Mouse (Mus musculus): ENCODE measurements around the gene Nab2. TPM values are rescaled to one million over a fixed set of nuclear protein-coding genes. Genes with fewer than 3 reads are reported as not detected.

Nab2 gene
- polyA plus RNA-seq (2015; fragmentation: Nextera tagmentation; extraction: Ambion mirVana): 30.8 and 33.2 TPM in 2 replicates

- Histone ChIP-seq H3K27ac (replicated peaks) (peak within 1 kb of the TSS; percentile 99), H3K27me3 (no peaks in the 10 kb centered on the region), H3K4me3 (replicated peaks) (peak within 1 kb of the TSS; percentile 81), H3K9me3 (replicated peaks) (no peaks in the 10 kb centered on the region), H3K9ac (peak within 1 kb of the TSS; percentile 87), H3K36me3 (peaks cover 12% of the 10 kb centered on the region), H3K4me1 (peaks cover 53% of the 10 kb centered on the region), H3K4me2 (replicated peaks) (peak within 1 kb of the TSS; percentile 80)
- ATAC-seq (ENCODE audit: insufficient number of reproducible peaks, low FRiP score, low TSS enrichment, low read depth): peak; percentile 59
- under 1% methylated on average over 38 of the region's 40 CpGs for WGBS
These were observed at the start of gene Nab2 for GRCm38 (mm10) chr10:127668093-127669050. Gene Nab2, minus strand, starts transcription at chr10:127668568.

DNA sequence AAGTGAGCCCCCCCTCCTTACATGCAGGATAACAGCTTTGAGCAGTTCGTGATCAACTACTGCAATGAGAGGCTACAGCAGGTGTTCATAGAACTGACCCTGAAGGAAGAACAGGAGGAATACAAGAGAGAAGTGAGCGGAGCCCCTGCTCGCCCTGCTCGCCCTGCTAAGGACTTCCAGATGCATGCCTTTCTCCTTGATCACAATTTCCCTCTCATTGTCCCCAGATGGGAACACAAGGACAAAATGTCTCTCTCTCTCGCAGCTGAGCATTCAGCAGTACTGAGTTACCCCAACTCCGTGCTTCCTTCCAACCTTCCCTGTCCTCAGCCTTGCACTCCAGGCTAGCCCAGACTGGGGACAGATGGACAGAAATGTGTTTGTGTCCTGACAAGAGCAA is 44.4 kb upstream of the Nab2 start:
- WGBS: 40% methylated on average over 6 of the region's 6 CpGs
- no peak overlapping the region for H3K4me3 ChIP-seq (replicated peaks)
- H3K27ac ChIP-seq (replicated peaks): no peak overlapping the region
- H3K4me1 ChIP-seq: peaks cover 11% of the 10 kb centered on the region; the same call in 1 of the 2 replicates
- no peak overlapping the region for H3K4me2 ChIP-seq (replicated peaks)
- H3K36me3 ChIP-seq: no peaks in the 10 kb centered on the region
- no peak for ATAC-seq (ENCODE audit: insufficient number of reproducible peaks, low FRiP score, low TSS enrichment, low read depth)
- no peak overlapping the region for H3K9ac ChIP-seq
- H3K27me3 ChIP-seq: no peaks in the 10 kb centered on the region
- no peaks in the 10 kb centered on the region for H3K9me3 ChIP-seq (replicated peaks)

DNA sequence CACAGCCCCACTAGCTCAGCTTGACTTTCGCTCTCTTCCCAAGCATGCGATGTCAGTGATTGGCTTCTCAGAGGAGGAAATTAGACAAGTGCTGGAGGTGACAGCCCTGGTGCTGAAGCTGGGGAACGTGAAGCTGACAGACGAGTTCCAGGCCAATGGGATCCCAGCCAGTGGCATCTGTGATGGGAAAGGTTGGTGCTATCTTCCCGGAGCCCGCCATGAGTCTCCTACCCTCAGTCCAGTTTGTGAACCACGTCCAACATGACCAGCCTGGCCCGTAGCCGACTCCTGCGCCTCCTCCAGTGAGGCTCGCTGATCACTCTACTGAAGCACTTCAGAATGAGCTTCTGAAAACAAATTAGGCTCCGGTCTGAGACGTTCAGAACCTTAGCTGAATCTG is 42.0 kb upstream of the Nab2 start:
- ATAC-seq (ENCODE audit: insufficient number of reproducible peaks, low FRiP score, low TSS enrichment, low read depth): no peak
- 73% methylated on average over 13 of the region's 13 CpGs for WGBS
- Histone ChIP-seq H3K4me2 (replicated peaks) (no peak overlapping the region), H3K4me3 (replicated peaks) (no peak overlapping the region), H3K9ac (no peak overlapping the region), H3K4me1 (peaks cover 11% of the 10 kb centered on the region; the same call in 1 of the 2 replicates), H3K27me3 (no peaks in the 10 kb centered on the region), H3K9me3 (replicated peaks) (no peaks in the 10 kb centered on the region), H3K36me3 (no peaks in the 10 kb centered on the region), H3K27ac (replicated peaks) (no peak overlapping the region)

GRCm38 (mm10) chr10:127708850-127709370 is 40.5 kb upstream of the Nab2 start:
- H3K9me3 ChIP-seq (replicated peaks): no peaks in the 10 kb centered on the region
- no peaks in the 10 kb centered on the region for H3K36me3 ChIP-seq
- peaks cover 11% of the 10 kb centered on the region; the same call in 1 of the 2 replicates for H3K4me1 ChIP-seq
- no peak overlapping the region for H3K4me2 ChIP-seq (replicated peaks)
- no peaks in the 10 kb centered on the region for H3K27me3 ChIP-seq
- no peak overlapping the region for H3K27ac ChIP-seq (replicated peaks)
- no peak for ATAC-seq (ENCODE audit: insufficient number of reproducible peaks, low FRiP score, low TSS enrichment, low read depth)
- H3K4me3 ChIP-seq (replicated peaks): no peak overlapping the region
- H3K9ac ChIP-seq: no peak overlapping the region
- 75% methylated on average over 3 of the region's 3 CpGs for WGBS

- H3K9ac ChIP-seq: no peak overlapping the region
- no peak overlapping the region for H3K4me2 ChIP-seq (replicated peaks)
- no peaks in the 10 kb centered on the region for H3K36me3 ChIP-seq
- WGBS: 90% methylated on average over 7 of the region's 7 CpGs
- H3K4me3 ChIP-seq (replicated peaks): no peak overlapping the region
- H3K9me3 ChIP-seq (replicated peaks): no peaks in the 10 kb centered on the region
- H3K4me1 ChIP-seq: peaks cover 5% of the 10 kb centered on the region; the same call in 1 of the 2 replicates
- H3K27ac ChIP-seq (replicated peaks): no peak overlapping the region
- ATAC-seq (ENCODE audit: insufficient number of reproducible peaks, low FRiP score, low TSS enrichment, low read depth): no peak
- H3K27me3 ChIP-seq: no peaks in the 10 kb centered on the region
These were observed 39.4 kb upstream of the Nab2 start for GRCm38 (mm10) chr10:127707721-127708120.

DNA sequence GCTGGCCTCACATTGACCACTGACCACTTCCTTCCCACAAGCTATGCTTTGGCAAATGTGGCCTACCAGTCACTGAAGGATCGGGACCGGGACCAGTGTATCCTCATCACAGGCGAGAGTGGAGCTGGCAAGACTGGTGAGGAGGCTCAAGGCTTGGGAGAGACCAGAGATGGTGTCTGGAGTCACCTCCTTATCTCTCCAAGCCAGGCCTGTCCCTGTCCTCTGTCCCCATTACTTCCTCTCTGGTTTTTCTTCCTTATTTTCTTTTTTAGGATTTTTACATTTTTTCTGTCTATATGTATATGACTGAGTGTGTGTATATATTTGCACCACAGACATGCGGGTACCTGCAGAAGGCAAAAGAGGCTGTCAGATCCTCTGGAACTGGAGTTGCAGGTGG is 37.4 kb upstream of the Nab2 start:
- H3K4me3 ChIP-seq (replicated peaks): no peak overlapping the region
- no peaks in the 10 kb centered on the region for H3K9me3 ChIP-seq (replicated peaks)
- no peak overlapping the region for H3K4me2 ChIP-seq (replicated peaks)
- H3K27me3 ChIP-seq: no peaks in the 10 kb centered on the region
- H3K36me3 ChIP-seq: no peaks in the 10 kb centered on the region
- H3K9ac ChIP-seq: no peak overlapping the region
- no peaks in the 10 kb centered on the region for H3K4me1 ChIP-seq
- 90% methylated on average over 4 of the region's 4 CpGs for WGBS
- no peak for ATAC-seq (ENCODE audit: insufficient number of reproducible peaks, low FRiP score, low TSS enrichment, low read depth)
- no peak overlapping the region for H3K27ac ChIP-seq (replicated peaks)

- Histone ChIP-seq H3K9me3 (replicated peaks) (no peaks in the 10 kb centered on the region), H3K4me1 (no peaks in the 10 kb centered on the region), H3K27me3 (no peaks in the 10 kb centered on the region), H3K4me3 (replicated peaks) (no peak within 1 kb of the TSS), H3K27ac (replicated peaks) (no peak within 1 kb of the TSS), H3K36me3 (no peaks in the 10 kb centered on the region), H3K9ac (no peak within 1 kb of the TSS), H3K4me2 (replicated peaks) (no peak within 1 kb of the TSS)
- no peak for ATAC-seq (ENCODE audit: insufficient number of reproducible peaks, low FRiP score, low TSS enrichment, low read depth)
- WGBS: 58% methylated on average over 2 of the region's 2 CpGs
These were observed 36.4 kb upstream of the Nab2 start, which contains the start of gene Myo1a for GRCm38 (mm10) chr10:127704766-127705220. Gene Myo1a, plus strand, starts transcription at chr10:127705170.

DNA sequence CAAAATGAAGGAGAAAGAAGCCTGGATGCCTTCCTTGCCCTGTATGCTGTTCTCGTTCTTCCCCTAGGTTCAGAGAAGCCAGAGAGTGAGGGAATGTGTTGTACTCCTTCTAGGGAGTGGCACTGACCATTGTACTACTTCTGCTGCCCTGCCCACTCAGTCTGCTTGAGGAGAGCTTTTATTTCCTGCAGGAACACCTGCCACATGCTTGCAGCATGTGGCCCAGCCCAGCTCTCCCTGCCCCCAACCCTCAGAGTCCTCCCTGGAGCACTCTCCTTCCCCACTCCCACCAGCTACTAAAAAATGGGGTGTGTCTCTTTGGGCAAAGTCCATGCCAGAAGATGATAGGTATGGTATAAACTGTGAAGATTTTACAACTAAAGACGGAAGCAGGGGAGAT is 35.9 kb upstream of the Nab2 start:
- Histone ChIP-seq H3K4me2 (replicated peaks) (no peak overlapping the region), H3K9ac (no peak overlapping the region), H3K9me3 (replicated peaks) (no peaks in the 10 kb centered on the region), H3K27ac (replicated peaks) (no peak overlapping the region), H3K4me3 (replicated peaks) (no peak overlapping the region), H3K36me3 (0 out of 2 replicates have a peak, but pooled peaks cover 2% of the 10 kb centered on the region), H3K27me3 (no peaks in the 10 kb centered on the region), H3K4me1 (no peaks in the 10 kb centered on the region)
- no peak for ATAC-seq (ENCODE audit: insufficient number of reproducible peaks, low FRiP score, low TSS enrichment, low read depth)
- 60% methylated on average over 2 of the region's 2 CpGs for WGBS

DNA sequence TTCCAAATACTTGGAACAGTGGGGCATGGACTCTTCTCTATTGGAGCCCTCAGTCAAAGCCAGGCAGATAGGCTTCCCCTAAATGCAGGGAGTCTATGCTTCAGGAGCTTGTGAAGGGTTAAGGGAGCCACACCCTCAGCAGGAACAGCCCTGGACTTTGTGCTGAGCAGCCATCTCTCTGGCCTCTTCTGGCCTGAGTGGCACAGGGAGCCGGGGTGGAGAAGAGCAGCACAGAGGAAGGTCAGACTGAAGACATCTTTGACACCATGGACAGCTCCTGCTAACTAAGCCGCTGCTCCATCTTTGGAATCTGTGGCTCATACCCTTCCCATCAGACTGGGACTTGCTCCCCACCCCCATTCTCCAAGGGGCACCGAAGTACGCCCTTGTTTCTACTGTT is 34.9 kb upstream of the Nab2 start:
- Histone ChIP-seq H3K36me3 (peaks cover 11% of the 10 kb centered on the region), H3K4me1 (no peaks in the 10 kb centered on the region), H3K27ac (replicated peaks) (no peak overlapping the region), H3K9ac (no peak overlapping the region), H3K4me2 (replicated peaks) (no peak overlapping the region), H3K4me3 (replicated peaks) (no peak overlapping the region), H3K27me3 (no peaks in the 10 kb centered on the region), H3K9me3 (replicated peaks) (no peaks in the 10 kb centered on the region)
- 34% methylated on average over 4 of the region's 4 CpGs for WGBS
- no peak for ATAC-seq (ENCODE audit: insufficient number of reproducible peaks, low FRiP score, low TSS enrichment, low read depth)

DNA sequence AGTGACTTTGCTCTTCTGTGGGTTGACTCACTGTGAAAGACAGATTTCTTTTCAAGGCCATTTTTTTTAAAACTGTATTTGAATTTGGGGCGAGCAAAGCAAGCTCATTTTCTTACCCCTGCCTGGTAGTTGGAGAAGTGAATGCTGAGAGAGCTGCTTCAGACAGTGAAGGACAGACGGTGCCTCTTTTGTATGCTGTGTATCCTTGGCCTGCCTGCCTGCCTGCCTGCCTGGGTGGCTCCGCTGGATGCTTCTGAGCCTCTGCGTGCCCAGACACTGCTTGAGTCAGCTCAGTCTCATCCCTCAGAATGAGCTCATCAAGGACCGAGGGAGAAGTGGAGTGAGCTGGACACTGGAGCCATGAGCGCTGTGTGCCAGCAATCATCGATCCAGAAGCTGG is 30.6 kb upstream of the Nab2 start:
- Histone ChIP-seq H3K27me3 (no peaks in the 10 kb centered on the region), H3K4me3 (replicated peaks) (no peak overlapping the region), H3K4me1 (no peaks in the 10 kb centered on the region), H3K27ac (replicated peaks) (no peak overlapping the region), H3K36me3 (peaks cover 39% of the 10 kb centered on the region), H3K9me3 (replicated peaks) (no peaks in the 10 kb centered on the region), H3K9ac (no peak overlapping the region), H3K4me2 (replicated peaks) (no peak overlapping the region)
- WGBS: 85% methylated on average over 7 of the region's 7 CpGs
- ATAC-seq (ENCODE audit: insufficient number of reproducible peaks, low FRiP score, low TSS enrichment, low read depth): no peak

DNA sequence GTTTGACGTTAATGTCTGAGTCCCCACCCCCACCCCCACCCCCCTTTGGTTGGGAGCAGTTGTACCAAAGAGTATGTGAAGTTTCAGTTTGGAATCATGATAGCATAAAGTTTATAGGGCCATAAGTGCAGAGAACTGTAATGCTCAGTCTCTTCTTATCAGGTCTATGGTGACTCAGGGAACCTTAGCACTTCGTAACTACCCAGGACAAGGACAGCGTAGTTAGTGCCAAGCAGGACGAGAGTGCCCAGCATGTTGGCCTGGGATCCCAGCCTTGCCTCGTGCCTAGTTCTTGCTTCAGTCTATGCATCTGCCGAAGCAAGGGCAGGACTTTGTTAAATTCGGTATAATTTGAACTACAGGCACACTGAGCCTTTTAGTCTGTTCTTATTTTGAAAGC is 27.4 kb upstream of the Nab2 start:
- no peak for ATAC-seq (ENCODE audit: insufficient number of reproducible peaks, low FRiP score, low TSS enrichment, low read depth)
- H3K27me3 ChIP-seq: no peaks in the 10 kb centered on the region
- H3K4me1 ChIP-seq: no peaks in the 10 kb centered on the region
- no peak overlapping the region for H3K27ac ChIP-seq (replicated peaks)
- no peak overlapping the region for H3K9ac ChIP-seq
- H3K4me2 ChIP-seq (replicated peaks): no peak overlapping the region
- 89% methylated on average over 7 of the region's 7 CpGs for whole genome bisulfite sequencing
- no peak overlapping the region for H3K4me3 ChIP-seq (replicated peaks)
- no peaks in the 10 kb centered on the region for H3K9me3 ChIP-seq (replicated peaks)
- H3K36me3 ChIP-seq: peaks cover 52% of the 10 kb centered on the region
